Mouse (Mus musculus) cortical plate, adult 2 months (tissue): Measurements from ENCODE around the gene Ostn.

ENCODE experiments used
- CTCF ChIP-seq: fragments of 200-500 bp; IDR thresholded peaks from 2 replicates; pipeline ENCODE4 v1.5.1; 2011; ENCODE audit warnings: mild to moderate bottlenecking, control low read depth, low read length; ENCODE audit not compliant: insufficient read depth; ENCODE audit errors: extremely low read depth
- POLR2A ChIP-seq: fragments of 200-500 bp; IDR thresholded peaks from 2 replicates; pipeline ENCODE4 v1.6.1; 2011; ENCODE audit warnings: mild to moderate bottlenecking, low read length, control low read depth; ENCODE audit not compliant: insufficient read depth; ENCODE audit errors: extremely low read depth

DNA sequence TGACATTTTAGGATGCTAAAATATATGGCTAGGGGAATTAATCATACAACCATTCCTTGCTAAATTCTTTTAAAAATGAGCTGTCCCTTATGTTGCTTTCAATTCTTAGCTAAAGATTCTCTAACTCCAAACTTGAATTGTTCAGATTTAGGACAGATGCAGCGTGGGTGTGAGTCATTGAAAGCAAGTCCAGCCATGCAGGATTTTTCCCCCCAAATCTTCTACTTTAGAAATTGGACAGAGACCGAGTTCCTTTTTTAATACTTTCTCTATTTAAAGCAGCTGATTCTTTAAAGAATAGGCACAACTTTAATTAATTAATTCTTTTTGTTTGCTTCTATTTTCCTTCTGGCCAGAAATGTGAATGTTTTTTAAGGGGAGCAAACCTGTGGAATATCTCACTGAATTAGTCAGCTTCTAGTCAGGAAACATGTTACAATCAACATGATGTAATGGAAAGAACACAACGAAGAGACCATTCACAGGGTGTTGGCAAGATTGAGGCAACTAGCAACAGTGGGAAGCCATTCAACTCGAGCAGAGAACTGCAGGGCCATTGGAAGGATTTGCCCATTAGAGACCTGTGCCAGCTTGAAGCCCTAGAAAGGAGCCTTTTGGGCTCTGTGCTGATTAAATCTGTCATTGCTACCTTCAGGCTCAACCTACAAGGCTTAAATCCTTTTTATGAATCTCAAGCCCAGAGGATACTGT, 77.8 kb downstream of the Ostn start:
- TF ChIP-seq POLR2A (no peak), CTCF (no peak)
